Mouse (Mus musculus): ENCODE data around the gene Prpsap2. TPM values are rescaled to one million over a fixed set of nuclear protein-coding genes. Genes with fewer than 3 reads are reported as not detected.
A peak's percentile ranks its signal among the peaks of the same experiment; 100 is the strongest.
"Not testable (repeated sequence)": the region's sequence is repeated elsewhere in the genome, so short reads cannot be mapped to it uniquely, and the experiment has no call there.

The Prpsap2 gene
- 25.0 and 26.3 TPM in 2 replicates for polyA plus RNA-seq (2015; fragmentation: Nextera tagmentation; extraction: Ambion mirVana)

GRCm38 (mm10) chr11:61761584-61762407, at the start of gene Prpsap2:
Prpsap2 (minus strand) TSS chr11:61762088.
- Histone ChIP-seq H3K27me3 (replicated peaks; ENCODE audit: control insufficient read depth, insufficient read depth, low read length) (no peaks in the 10 kb centered on the region), H3K4me2 (ENCODE audit: low read depth, low read length) (peak within 1 kb of the TSS; percentile 63), H3K27ac (ENCODE audit: low read length) (peak within 1 kb of the TSS; percentile 86), H3K36me3 (ENCODE audit: control insufficient read depth, insufficient read depth, low read length) (no peaks in the 10 kb centered on the region), H3K4me3 (ENCODE audit: low read length) (peak within 1 kb of the TSS; percentile 60), H3K9ac (ENCODE audit: low read depth, low read length) (peak within 1 kb of the TSS; percentile 78), H3K9me3 (ENCODE audit: control insufficient read depth, low read length) (no peaks in the 10 kb centered on the region), H3K4me1 (ENCODE audit: control insufficient read depth, insufficient read depth, low read length) (peaks cover 5% of the 10 kb centered on the region; the same call in 1 of the 2 replicates)
- ATAC-seq, result peak; percentile 96
- under 1% methylated on average over 51 of the region's 51 CpGs for WGBS

- Histone ChIP-seq H3K27me3 (replicated peaks; ENCODE audit: control insufficient read depth, insufficient read depth, low read length) (no peaks in the 10 kb centered on the region), H3K27ac (ENCODE audit: low read length) (no peak overlapping the region), H3K4me1 (ENCODE audit: control insufficient read depth, insufficient read depth, low read length) (peaks cover 2% of the 10 kb centered on the region; the same call in 1 of the 2 replicates), H3K9ac (ENCODE audit: low read depth, low read length) (no peak overlapping the region), H3K4me2 (ENCODE audit: low read depth, low read length) (no peak overlapping the region), H3K36me3 (ENCODE audit: control insufficient read depth, insufficient read depth, low read length) (no peaks in the 10 kb centered on the region), H3K9me3 (ENCODE audit: control insufficient read depth, low read length) (no peaks in the 10 kb centered on the region), H3K4me3 (ENCODE audit: low read length) (no peak overlapping the region)
- WGBS, result 43% methylated on average over 4 of the region's 4 CpGs
- no peak for ATAC-seq
Observed at GRCm38 (mm10) chr11:61809793-61810192, 47.9 kb upstream of the Prpsap2 start.

- peak; percentile 33; the same call in 1 of the 2 replicates for ATAC-seq
- Histone ChIP-seq H3K27me3 (replicated peaks; ENCODE audit: control insufficient read depth, insufficient read depth, low read length) (no peaks in the 10 kb centered on the region), H3K9me3 (ENCODE audit: control insufficient read depth, low read length) (no peaks in the 10 kb centered on the region), H3K4me2 (ENCODE audit: low read depth, low read length) (no peak overlapping the region), H3K36me3 (ENCODE audit: control insufficient read depth, insufficient read depth, low read length) (no peaks in the 10 kb centered on the region), H3K27ac (ENCODE audit: low read length) (peak overlapping the region; percentile 51; the same call in 1 of the 2 replicates), H3K9ac (ENCODE audit: low read depth, low read length) (no peak overlapping the region), H3K4me3 (ENCODE audit: low read length) (no peak overlapping the region), H3K4me1 (ENCODE audit: control insufficient read depth, insufficient read depth, low read length) (peaks cover 2% of the 10 kb centered on the region; the same call in 1 of the 2 replicates)
- 70% methylated on average over 2 of the region's 2 CpGs for WGBS
Observed at GRCm38 (mm10) chr11:61808551-61809117, 46.7 kb upstream of the Prpsap2 start.

GRCm38 (mm10) chr11:61793441-61793840, 31.6 kb upstream of the Prpsap2 start:
- WGBS, result 64% methylated on average over 1 of the region's 1 CpGs
- H3K4me2 ChIP-seq (ENCODE audit: low read depth, low read length), result no peak overlapping the region
- no peaks in the 10 kb centered on the region for H3K9me3 ChIP-seq (ENCODE audit: control insufficient read depth, low read length)
- H3K4me3 ChIP-seq (ENCODE audit: low read length), result no peak overlapping the region
- peaks cover 3% of the 10 kb centered on the region; the same call in 1 of the 2 replicates for H3K36me3 ChIP-seq (ENCODE audit: control insufficient read depth, insufficient read depth, low read length)
- ATAC-seq, result no peak
- no peaks in the 10 kb centered on the region for H3K27me3 ChIP-seq (replicated peaks; ENCODE audit: control insufficient read depth, insufficient read depth, low read length)
- no peak overlapping the region for H3K9ac ChIP-seq (ENCODE audit: low read depth, low read length)
- no peaks in the 10 kb centered on the region for H3K4me1 ChIP-seq (ENCODE audit: control insufficient read depth, insufficient read depth, low read length)
- H3K27ac ChIP-seq (ENCODE audit: low read length), result no peak overlapping the region

- Histone ChIP-seq H3K9me3 (ENCODE audit: control insufficient read depth, low read length) (no peaks in the 10 kb centered on the region), H3K9ac (ENCODE audit: low read depth, low read length) (no peak overlapping the region), H3K36me3 (ENCODE audit: control insufficient read depth, insufficient read depth, low read length) (peaks cover 6% of the 10 kb centered on the region; the same call in 1 of the 2 replicates), H3K4me2 (ENCODE audit: low read depth, low read length) (no peak overlapping the region), H3K27me3 (replicated peaks; ENCODE audit: control insufficient read depth, insufficient read depth, low read length) (no peaks in the 10 kb centered on the region), H3K4me1 (ENCODE audit: control insufficient read depth, insufficient read depth, low read length) (no peaks in the 10 kb centered on the region), H3K4me3 (ENCODE audit: low read length) (no peak overlapping the region), H3K27ac (ENCODE audit: low read length) (no peak overlapping the region)
- WGBS, result 100% methylated on average over 1 of the region's 1 CpGs
- no peak for ATAC-seq
Observed at GRCm38 (mm10) chr11:61788550-61788949, 26.7 kb upstream of the Prpsap2 start.

GRCm38 (mm10) chr11:61782526-61782925, 20.6 kb upstream of the Prpsap2 start:
- not testable (repeated sequence) for H3K27ac ChIP-seq (ENCODE audit: low read length); H3K4me3 ChIP-seq (ENCODE audit: low read length); H3K27me3 ChIP-seq (replicated peaks; ENCODE audit: control insufficient read depth, insufficient read depth, low read length); ATAC-seq; H3K4me1 ChIP-seq (ENCODE audit: control insufficient read depth, insufficient read depth, low read length); H3K4me2 ChIP-seq (ENCODE audit: low read depth, low read length); H3K9ac ChIP-seq (ENCODE audit: low read depth, low read length); H3K36me3 ChIP-seq (ENCODE audit: control insufficient read depth, insufficient read depth, low read length); H3K9me3 ChIP-seq (ENCODE audit: control insufficient read depth, low read length)
- 87% methylated on average over 3 of the region's 3 CpGs for WGBS

GRCm38 (mm10) chr11:61774551-61775149, 12.8 kb upstream of the Prpsap2 start:
- ATAC-seq, result no peak
- H3K9me3 ChIP-seq (ENCODE audit: control insufficient read depth, low read length), result no peaks in the 10 kb centered on the region
- no peak overlapping the region for H3K4me2 ChIP-seq (ENCODE audit: low read depth, low read length)
- no peak overlapping the region for H3K4me3 ChIP-seq (ENCODE audit: low read length)
- no peaks in the 10 kb centered on the region for H3K4me1 ChIP-seq (ENCODE audit: control insufficient read depth, insufficient read depth, low read length)
- H3K27ac ChIP-seq (ENCODE audit: low read length), result no peak overlapping the region
- 87% methylated on average over 4 of the region's 4 CpGs for WGBS
- H3K27me3 ChIP-seq (replicated peaks; ENCODE audit: control insufficient read depth, insufficient read depth, low read length), result no peaks in the 10 kb centered on the region
- H3K9ac ChIP-seq (ENCODE audit: low read depth, low read length), result no peak overlapping the region
- no peaks in the 10 kb centered on the region for H3K36me3 ChIP-seq (ENCODE audit: control insufficient read depth, insufficient read depth, low read length)

- Histone ChIP-seq H3K36me3 (ENCODE audit: control insufficient read depth, insufficient read depth, low read length) (no peaks in the 10 kb centered on the region), H3K27me3 (replicated peaks; ENCODE audit: control insufficient read depth, insufficient read depth, low read length) (no peaks in the 10 kb centered on the region), H3K9me3 (ENCODE audit: control insufficient read depth, low read length) (no peaks in the 10 kb centered on the region), H3K4me1 (ENCODE audit: control insufficient read depth, insufficient read depth, low read length) (peaks cover 5% of the 10 kb centered on the region; the same call in 1 of the 2 replicates), H3K4me2 (ENCODE audit: low read depth, low read length) (peak overlapping the region; percentile 63), H3K9ac (ENCODE audit: low read depth, low read length) (no peak overlapping the region), H3K27ac (ENCODE audit: low read length) (no peak overlapping the region), H3K4me3 (ENCODE audit: low read length) (no peak overlapping the region)
- 71% methylated on average over 5 of the region's 5 CpGs for WGBS
- no peak for ATAC-seq
Observed at GRCm38 (mm10) chr11:61760518-61760917, 1.4 kb downstream of the Prpsap2 start.

GRCm38 (mm10) chr11:61757151-61757550, 4.7 kb downstream of the Prpsap2 start:
- Histone ChIP-seq H3K27ac (ENCODE audit: low read length) (no peak overlapping the region), H3K4me2 (ENCODE audit: low read depth, low read length) (no peak overlapping the region), H3K36me3 (ENCODE audit: control insufficient read depth, insufficient read depth, low read length) (0 out of 2 replicates have a peak, but pooled peaks cover 5% of the 10 kb centered on the region), H3K27me3 (replicated peaks; ENCODE audit: control insufficient read depth, insufficient read depth, low read length) (no peaks in the 10 kb centered on the region), H3K9ac (ENCODE audit: low read depth, low read length) (no peak overlapping the region), H3K4me3 (ENCODE audit: low read length) (no peak overlapping the region), H3K4me1 (ENCODE audit: control insufficient read depth, insufficient read depth, low read length) (peaks cover 5% of the 10 kb centered on the region; the same call in 1 of the 2 replicates), H3K9me3 (ENCODE audit: control insufficient read depth, low read length) (no peaks in the 10 kb centered on the region)
- no peak for ATAC-seq
- WGBS, result 78% methylated on average over 2 of the region's 2 CpGs
